Mouse (Mus musculus) thymus, postnatal 14 days (tissue): ENCODE measurements around the gene Ttll8.
A peak's percentile ranks its signal among the peaks of the same experiment; 100 is the strongest.

Experiments used
- DNase-seq: peaks from one replicate; pipeline ENCODE4 v3.0.0; 2021

Ttll8 gene

DNA sequence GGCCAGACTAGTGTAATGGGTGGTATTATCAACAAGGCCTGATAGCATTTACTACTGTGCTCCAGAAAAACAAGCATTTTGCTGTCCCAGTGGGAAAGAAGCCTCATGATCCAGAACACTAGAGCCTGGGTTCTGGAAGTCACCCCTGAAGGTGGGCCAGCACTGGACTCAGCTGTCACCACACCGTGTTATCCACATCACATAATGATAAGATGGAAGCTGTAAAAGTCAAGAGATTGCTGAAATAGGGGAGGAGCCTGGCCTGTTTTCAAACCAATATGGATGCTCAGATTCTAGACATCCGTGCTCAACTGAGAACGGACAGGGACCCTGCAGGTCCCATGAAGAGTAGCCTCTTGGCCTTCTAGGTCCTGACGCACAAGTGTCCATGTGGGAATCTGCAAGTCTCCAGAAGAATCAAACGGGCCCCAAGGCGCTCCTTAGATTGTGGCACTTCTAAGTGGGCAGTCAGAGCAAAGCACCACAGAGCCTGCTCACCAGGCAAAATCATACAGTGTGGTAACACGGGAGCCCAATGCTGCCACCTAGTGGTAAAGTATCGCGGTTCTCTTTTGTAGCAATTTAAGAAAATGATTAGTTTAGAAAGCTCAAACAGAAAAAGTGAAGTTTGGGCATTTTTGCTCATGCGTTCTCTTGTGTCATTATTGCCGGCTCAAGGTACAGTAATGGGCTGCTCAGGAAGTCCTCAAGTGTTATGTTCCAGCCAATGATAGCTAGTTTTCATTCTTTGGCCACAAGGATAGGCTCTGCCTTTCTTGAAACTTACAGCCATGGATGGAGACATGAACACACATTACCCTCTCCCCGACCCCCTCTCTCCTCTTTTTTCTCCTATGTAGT is 32.9 kb downstream of the Ttll8 start:
- DNase-seq: peak; percentile 69

DNA sequence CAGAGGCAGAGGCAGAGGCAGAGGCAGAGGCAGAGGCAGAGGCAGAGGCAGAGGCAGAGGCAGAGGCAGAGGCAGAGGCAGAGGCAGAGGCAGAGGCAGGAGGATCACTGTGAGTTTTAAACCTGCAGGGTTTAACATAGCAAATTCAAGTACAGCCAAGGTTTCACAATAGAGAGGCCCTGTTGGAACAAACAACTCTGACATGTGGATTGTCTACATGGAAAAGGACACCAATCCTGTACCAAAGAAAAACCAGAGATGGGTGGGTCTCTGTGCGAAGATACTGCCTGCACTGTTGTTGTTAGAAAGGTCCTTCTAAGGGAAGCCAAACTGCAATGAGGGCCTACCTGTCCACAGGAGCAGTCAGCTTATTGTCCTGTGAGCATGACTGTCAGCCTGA is 34.2 kb downstream of the Ttll8 start:
- DNase-seq: no peak

DNA sequence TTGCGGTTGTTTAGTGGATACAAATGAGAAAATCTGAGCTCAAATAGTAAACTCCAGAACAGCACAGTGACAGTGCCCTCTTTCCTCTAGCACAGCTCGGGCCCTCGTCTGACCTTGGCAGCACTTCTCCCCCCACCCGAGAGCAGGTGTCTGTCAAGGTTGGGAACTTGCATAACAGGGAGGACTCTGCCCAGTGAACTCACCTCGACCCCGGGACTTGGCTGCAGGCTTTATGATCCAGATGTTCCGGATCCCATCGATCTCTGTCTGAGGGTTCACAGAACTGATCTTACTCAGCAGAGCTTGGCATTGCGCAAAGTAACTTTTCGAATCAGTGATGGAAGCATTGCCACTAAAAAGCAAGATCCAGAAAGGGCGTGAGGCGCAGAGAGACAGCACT is 34.9 kb downstream of the Ttll8 start:
- DNase-seq: no peak

DNA sequence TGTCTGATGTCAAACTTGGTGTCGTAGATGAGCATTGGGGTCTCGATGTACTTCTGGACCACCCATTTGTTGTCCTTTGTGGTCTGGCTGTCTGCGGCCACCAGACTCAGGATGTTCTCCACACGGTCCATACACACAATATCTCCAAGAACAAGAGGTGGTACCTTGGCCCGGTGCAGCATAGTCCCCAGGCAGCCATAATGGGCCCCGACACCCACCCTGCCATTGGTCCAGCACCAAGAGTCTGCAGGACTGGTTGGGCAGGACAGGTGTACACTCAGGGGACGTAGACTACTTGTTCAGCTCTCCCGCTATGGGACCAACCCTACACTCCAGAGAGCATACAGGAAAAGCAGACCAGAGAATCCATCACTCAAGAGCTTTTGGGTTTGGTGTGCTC is 37.1 kb downstream of the Ttll8 start:
- no peak for DNase-seq

DNA sequence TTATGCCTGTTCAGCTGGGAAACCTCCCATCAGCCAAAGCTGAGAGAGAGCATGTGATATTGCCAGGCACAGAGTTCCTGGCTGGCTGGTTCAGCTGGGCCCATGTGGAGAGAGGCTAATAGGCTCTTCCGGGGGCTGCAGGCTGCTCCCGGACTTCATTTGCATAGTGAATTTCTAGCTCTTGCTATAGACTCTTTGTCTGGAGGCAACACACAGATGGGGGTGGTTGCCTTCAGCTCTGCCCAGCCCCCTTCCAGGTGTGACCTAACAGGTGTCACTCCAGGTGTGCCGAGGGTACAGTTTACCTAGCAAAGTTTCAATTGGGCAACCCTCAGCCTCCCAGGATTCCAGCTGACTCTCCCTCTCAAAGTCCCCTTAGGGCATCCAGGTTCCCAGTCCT is 37.9 kb downstream of the Ttll8 start:
- DNase-seq: no peak

DNA sequence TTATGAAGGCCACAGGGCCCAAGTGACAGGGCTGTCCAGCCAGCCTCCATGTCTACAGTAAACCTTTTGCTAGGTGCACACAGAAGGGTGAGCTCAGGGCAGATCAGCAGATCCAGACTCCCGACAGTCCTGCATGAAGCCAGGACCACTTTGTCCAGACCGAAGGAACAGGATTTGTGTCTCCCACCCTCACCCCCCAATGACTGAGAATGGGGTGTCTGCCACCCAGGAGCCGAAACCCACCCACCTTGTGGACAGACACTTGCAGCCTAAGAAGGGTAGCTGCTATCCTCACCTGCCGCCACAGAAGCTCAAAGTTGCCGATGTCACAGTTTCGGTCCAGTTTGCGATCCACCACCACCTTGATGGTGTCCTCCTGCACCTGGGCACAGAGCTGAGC is 39.2 kb downstream of the Ttll8 start:
- DNase-seq: no peak

DNA sequence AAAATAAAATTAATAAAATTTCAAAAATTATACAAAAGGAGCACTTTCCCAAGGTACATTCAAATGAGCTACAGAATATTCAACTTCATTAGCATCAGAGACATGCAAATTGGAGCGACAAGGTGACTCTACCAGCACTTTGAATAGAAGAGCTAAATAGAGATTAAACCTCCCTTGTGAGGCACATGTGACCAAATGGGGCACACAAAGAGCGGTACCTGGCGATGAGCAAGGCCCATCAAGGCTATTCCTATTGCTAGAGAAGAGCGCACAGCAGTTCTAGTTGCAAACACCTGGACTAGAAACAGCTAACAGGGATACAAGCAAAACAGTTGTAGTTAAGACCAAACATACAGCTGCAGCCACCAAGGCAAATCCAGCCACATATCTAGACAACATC is 47.9 kb downstream of the Ttll8 start:
- no peak for DNase-seq

DNA sequence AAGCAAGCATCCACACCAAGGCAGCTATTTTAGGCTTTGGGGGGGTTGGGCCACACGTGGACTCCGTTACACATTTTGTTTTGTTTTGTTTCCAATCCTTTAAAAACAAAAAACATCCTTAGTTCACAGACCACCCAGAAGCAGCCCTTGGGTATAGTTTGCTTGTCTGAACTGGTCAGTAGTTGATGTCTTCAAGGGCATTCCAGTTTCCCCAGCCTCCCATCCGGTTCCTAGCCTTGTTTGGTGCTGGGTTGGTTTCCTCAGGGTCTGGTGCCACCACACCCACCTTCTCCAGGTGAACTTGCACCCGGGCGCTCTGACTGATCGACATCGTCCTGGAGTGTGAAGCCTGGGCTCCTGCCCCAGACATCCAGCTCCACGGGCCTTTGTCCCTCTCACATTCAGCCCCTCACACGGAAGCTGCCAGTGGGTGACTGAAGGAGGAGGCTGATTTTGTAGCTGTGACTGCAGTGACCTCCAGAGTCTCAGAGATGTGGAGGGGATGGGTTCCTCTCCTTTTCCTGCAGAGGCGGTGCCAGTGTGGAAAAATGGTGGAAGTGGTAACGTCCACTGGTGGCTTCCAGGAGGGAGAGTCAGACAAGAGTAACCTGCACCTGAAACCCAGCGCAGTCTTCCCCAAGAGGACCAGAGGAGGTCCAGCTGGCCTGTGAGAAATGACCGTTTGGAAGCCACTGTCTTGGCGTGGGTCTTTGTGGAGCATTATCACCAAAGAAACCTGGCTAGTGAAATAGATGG is 50.0 kb downstream of the Ttll8 start:
- DNase-seq: no peak

DNA sequence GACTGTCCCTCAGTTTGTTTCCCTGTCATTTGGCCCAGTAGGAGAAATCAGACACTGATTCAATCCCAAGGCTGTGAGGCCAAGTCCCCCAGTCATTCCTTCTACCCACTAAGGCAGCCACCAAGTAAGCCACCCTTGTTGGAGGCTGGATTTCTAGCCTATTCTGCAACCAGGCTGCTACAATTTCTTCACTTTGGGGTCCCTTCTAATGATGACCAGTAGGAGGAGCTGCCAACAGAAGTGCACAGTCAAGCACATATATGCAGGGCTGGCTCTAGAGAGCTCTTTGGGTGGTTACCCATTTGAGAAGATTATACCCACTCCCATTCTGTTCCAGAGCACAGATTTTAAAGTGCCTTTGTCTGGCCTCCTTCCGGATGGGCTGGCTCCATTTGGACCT is 51.1 kb downstream of the Ttll8 start:
- no peak for DNase-seq

DNA sequence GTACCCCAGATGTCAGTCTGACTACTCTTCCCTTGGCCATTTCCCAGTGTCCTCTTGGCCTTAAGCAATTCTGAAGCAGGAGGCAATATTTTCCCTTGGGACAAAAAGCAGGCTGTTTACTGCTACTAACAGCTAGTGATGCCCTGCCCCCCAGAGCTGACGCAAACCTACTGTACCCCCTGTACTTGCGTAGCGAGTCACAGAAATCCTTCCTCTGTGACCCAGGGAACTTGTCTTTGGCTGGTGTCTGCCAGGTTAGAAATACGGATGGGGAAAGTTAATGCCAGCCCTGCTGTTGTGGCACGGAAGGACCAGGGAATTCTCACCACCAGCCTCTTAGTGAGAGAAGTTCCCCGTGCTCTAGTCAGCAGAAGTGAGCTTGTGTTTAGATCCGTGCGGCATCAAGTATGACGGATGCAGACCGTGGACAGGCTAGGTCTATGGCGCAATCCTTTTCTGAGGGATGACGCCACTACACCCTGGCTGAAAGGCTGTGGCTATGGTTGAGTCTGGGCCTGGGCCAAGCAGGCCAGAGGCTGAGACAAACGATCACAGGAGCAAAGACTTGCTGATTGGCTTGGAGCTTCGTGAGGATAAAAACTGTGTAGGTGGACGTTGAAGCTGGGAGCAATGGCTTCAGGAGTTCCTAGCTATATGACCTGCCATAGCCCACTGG is 51.9 kb downstream of the Ttll8 start:
- DNase-seq: no peak

DNA sequence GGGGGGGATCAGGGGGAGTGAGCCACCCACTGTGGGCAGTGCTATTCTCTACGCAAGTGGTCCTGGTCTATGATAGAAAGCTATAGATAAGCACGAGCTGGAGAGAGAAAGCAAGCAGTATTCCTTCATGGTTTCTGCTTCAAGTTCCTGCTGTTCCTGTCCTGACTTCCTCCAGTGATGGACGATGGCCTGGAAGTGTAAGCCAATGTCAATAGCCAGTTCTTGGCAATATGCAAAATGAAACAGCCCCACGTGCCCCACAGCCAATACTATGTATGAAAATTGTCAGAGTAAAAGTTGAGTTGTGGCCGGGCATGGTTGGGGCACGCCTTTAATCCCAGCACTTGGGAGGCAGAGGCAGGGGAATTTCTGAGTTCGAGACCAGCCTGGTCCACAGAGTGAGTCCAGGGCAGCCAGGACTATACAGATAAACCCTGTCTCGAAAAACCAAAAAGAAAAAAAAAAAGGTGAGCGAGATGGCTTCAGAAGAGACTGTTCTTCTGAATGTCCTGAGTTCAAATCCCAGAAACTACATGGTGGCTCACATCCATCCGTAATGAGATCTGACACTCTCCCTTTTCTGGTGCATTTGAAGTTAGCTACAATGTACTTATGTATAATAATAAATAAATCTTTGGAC is 57.8 kb downstream of the Ttll8 start:
- no peak for DNase-seq

DNA sequence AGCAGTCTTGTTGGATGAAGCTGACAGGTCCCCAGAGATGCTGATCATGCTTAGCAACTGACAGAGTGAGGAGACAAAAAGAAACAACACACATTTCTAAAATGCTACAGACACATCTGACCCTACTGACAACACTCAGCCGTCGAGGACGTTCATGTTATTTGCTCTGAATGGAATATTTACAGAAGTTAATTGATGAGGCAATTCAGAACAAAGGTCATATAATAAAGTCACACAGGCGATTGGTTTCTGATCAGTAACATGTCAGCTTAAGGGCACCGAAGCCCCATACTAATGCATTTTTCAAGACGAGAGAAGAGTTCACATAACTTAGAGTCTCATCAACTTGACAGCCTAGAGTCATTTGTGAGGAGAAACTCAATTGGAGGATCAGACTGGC is 58.3 kb downstream of the Ttll8 start:
- DNase-seq: no peak

DNA sequence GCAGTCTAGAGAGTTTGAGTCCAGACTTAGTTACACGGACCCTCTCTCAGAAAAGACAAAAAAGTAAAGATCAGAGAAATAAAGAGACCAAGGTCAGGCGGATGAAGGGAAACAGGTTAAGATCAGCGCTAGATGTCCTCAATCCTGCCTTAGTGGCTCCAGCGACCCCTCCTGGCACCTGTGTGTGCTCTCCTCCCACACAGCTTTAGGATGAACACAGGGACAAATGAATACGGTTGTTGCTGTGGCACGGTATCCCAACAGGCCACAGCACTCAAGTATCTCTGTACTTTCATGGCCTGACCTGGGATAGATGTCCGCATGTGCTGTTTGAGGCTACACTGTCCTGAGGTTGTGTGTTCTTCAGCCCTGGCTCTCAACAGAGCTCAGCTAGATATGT is 59.1 kb downstream of the Ttll8 start:
- no peak for DNase-seq

DNA sequence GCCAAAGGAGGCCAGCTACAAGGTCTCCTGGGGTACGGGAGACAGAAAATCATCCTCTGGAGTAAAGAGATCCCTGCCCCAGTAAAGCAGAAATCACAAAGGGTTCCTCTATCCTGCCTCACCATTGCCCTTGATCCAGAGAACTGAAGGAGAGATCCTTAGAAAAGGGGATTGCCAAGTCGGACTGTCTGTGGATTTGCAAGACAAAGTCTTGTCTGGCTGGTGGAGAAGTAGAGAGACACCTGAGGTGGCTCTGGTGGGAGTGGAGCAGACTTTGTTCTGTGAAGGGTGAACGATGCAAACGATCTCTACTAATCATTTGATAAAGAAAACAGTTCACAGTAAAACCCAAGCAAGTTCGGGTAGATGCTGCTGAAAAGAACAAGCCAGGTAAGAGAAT is 61.3 kb downstream of the Ttll8 start:
- DNase-seq: no peak

DNA sequence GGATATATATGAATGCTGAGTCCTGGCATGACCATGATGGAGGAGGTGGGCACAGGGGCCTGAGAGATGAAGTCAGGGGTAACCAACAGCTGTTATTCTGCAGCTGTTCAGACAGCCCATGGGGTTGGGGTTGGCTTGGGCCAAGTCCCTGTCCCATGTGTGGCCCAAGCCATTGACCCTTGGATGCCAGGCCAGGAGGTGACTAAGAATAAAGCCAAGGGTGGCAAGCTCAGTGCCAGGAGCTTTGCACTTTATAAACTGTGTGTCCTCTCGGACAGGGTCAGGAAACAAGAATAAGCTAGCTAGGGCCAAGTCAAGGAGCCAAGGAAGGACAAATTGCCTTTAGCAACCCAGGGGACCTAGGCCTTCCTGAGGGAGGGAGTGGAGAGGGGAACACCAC is 62.0 kb downstream of the Ttll8 start:
- DNase-seq: no peak

DNA sequence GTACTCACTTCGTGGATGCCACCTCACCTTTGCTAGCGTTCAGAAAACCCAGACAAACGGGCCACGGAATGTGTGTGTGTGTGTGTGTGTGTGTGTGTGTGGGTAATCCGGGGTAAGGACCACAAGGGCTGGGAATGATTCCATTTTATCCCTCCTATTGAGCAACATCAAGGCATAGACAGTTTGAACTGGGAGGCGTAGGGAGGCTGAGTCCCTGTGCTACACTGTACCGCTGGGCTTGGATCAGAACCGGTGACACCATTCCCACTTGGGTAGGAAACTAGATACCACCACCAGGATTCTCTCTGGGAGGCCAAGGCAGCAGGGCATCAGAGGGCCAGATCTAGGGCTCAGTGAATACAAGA is 62.6 kb downstream of the Ttll8 start:
- no peak for DNase-seq

DNA sequence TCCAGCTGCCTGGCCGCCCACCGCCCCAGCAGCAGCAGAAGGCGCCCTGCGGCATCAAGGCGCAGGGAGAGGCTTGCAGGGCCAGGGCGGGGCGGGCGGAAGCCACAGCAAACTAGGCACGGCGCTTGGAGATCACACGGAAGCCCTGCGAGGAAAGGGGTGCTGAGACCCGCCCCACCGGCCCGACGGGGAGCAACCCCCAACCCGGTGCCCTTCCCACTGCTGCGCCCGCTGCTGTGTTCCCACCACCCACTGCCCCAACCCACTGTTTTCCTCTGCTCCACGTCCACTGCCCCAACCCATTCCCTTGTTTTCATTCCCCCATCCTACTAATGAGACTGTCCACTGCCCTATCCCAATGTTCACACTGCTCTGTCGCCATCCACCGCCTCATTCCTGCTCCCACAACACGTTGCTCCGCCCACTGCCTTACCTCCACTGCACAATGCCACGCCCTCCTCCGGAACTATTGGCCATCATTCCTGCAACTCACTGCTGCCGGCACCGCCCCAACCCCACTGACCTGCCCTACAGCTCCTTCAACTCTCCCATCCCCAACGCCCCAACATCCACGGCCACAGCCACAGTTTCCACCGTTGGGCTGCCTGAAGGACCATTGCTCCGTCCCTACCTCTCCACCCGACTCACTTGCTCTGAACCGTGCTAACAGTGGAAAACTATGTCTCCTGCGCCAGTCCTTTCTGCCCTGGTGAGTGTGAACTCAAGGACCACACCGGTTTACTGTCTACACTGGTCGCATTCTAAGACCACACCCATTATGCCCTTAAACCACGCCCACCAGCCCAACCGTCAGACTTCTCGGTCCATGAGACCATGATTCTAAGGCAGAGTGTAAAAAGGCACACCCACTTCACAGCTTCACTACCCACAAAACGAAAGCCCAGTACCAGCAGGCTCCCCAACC is 63.2 kb downstream of the Ttll8 start:
- DNase-seq: peak; percentile 53

DNA sequence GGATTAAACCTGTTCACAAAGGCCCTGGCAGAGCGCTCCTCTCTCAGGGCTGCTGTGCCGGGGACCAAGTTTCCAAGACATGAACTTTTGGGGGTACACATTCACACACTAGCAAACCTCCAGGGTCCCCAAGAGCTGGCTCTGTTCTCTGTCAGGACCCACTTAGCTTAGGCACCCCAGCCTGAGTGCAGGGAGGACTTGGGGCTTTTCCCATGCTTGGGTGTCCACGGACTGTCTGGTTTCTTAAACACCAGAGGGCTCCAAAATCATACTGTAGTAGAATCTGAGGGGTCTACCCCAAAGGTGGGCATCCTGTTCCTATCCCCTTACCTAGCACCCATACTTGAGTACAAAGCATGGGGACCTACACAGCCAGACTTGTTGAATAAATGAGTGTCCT is 64.2 kb downstream of the Ttll8 start:
- no peak for DNase-seq

DNA sequence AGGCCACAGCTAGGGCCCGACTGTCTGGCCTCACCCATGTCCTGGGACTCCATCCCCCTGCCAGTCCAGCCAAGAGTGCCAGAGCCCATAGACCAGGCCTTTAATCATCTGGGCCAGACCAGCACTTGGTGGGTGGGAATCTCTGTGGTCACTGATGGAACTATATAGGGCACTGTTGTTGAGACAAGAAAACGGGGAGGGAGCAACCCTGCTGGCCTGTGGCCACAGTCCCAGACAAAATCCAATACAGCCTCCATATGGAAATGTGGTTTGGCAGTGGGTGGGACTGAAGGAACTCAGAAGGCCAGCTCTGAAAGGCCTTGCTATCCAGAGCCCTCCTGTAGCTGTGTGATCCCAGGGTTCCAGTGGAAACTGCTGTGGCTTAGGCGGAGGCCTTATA is 65.2 kb downstream of the Ttll8 start:
- DNase-seq: no peak

DNA sequence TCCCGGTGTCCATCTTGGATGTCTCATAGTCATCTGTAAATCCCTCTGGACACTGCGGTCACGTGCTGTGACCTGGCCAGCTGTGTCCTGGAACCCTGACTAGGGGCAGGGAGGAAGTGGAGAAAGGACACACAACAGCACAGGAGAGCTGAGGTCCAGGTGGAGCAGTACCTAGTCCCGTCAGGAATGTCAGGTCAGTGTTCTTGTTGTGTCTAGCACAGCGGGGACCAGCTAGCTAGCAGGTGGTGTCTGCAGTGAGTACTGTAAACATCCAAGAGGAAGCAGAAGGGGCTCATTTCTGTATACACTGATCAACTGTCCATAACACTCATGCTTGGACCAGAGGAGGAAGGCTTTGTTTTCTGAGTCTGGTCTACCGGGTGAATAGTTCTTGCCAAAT is 68.8 kb downstream of the Ttll8 start:
- DNase-seq: no peak

DNA sequence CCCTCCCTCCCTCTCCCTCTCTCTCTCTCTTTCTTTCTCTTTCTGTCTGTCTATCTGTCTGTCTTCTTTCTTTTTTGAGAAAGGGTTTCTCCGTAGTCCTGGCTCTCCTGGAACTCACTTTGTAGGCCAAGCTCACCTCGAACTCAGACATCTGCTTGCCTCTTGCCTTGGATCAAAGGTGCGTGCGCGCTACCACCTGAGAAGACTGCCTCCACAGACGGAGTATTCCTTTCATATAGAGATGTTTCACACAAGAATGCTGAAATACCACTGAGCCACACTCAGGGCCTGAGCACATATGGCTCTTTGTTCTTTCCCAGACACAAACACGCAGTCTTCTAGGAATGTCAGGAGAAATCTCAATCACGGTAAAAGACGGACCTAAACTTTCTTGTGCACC is 70.9 kb downstream of the Ttll8 start:
- no peak for DNase-seq

DNA sequence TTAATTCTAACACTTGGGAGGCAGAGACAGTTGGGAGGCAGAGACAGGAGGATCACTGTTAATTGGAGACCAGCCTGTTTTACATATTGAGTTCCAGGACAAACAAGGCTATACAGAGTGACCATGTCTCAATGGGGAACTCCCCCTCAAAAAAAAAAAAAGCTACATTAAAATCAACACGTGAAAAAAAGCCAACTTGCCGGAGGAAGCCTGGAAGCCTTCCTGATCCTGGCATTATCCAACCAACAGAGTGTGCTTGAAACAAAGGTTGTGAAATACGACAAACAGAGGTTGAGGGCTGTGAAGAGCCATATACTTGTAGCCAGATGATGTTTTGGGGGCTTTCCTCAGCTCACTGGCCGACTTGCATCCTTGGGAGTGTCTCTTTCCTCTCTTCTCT is 71.4 kb downstream of the Ttll8 start:
- no peak for DNase-seq
